Mouse (Mus musculus): ENCODE results near the gene Ubash3a. TPM values are rescaled to one million over a fixed set of nuclear protein-coding genes. Genes with fewer than 3 reads are reported as not detected.
A peak's percentile ranks its signal among the peaks of the same experiment; 100 is the strongest.

Ubash3a gene
- polyA plus RNA-seq, 1 experiment from 2014 or later, result 3.0 TPM

GRCm38 (mm10) chr17:31277931-31278330, 70.3 kb downstream of the Ubash3a start:
- Histone ChIP-seq H3K4me3 (no peak overlapping the region), H3K4me1 (peaks cover 20% of the 10 kb centered on the region), H3K36me3 (no peaks in the 10 kb centered on the region), H3K27me3 (ENCODE audit: insufficient read depth, poor library complexity, severe bottlenecking) (peaks cover 9% of the 10 kb centered on the region; the same call in 1 of the 2 replicates), H3K9me3 (no peaks in the 10 kb centered on the region), H3K27ac (no peak overlapping the region)
- DNase-seq (ENCODE audit: low spot score), result no peak
- 62% methylated on average over 4 of the region's 4 CpGs for WGBS

GRCm38 (mm10) chr17:31279541-31279940, 71.9 kb downstream of the Ubash3a start:
- 68% methylated on average over 9 of the region's 9 CpGs for WGBS
- Histone ChIP-seq H3K4me3 (no peak overlapping the region), H3K9me3 (no peaks in the 10 kb centered on the region), H3K27ac (no peak overlapping the region), H3K36me3 (no peaks in the 10 kb centered on the region), H3K4me1 (peaks cover 20% of the 10 kb centered on the region), H3K27me3 (ENCODE audit: insufficient read depth, poor library complexity, severe bottlenecking) (peaks cover 9% of the 10 kb centered on the region; the same call in 1 of the 2 replicates)
- DNase-seq (ENCODE audit: low spot score), result no peak

- WGBS, result 54% methylated on average over 6 of the region's 6 CpGs
- Histone ChIP-seq H3K27me3 (ENCODE audit: insufficient read depth, poor library complexity, severe bottlenecking) (peaks cover 9% of the 10 kb centered on the region; the same call in 1 of the 2 replicates), H3K36me3 (no peaks in the 10 kb centered on the region), H3K4me1 (peaks cover 20% of the 10 kb centered on the region), H3K4me3 (no peak overlapping the region), H3K27ac (no peak overlapping the region), H3K9me3 (no peaks in the 10 kb centered on the region)
- no peak for DNase-seq (ENCODE audit: low spot score)
Observed at GRCm38 (mm10) chr17:31280269-31280668, 72.6 kb downstream of the Ubash3a start.

DNA sequence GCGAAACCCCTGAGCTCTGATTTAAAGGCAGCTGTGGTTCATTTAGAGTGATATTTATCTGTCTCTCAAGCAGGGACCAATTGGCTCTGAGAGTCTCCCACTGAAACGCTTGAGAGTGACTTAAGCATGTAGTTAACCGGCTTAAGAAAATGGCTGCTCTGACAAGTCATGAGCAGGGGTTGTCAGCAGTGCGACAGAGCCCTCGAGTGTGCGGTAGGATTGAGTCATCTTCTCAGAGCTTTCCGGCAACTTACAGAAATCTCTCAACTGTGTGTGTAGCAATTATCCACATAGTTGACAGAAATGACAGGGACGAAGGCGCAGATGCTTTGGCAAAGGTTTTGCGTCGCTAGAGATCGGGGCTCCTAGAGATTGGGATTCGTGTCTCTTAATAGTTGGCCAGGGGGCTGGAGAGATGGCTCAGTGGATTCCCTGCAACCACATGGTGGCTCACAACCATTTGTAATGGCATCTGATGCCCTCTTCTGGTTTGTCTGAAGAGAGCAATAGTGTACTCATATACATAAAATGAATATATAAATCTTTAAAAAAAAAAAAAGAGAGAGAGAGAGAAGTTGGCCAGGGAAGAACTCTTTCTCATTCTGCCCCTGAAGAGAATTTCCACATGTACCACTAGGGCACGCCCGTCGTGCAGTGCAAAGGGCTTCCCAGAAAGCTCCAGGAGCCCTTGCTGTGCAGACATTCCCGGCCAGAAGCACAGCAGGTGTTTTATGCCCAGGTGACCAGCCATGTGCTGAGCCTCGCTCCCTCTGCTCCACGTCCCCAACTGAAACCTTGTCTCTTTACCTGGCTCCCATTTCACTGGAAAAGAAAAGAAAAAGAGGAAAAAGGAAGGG, 74.4 kb downstream of the Ubash3a start:
- no peak for DNase-seq (ENCODE audit: low spot score)
- Histone ChIP-seq H3K27ac (no peak overlapping the region), H3K4me3 (no peak overlapping the region), H3K9me3 (no peaks in the 10 kb centered on the region), H3K36me3 (no peaks in the 10 kb centered on the region), H3K27me3 (ENCODE audit: insufficient read depth, poor library complexity, severe bottlenecking) (0 out of 2 replicates have a peak, but pooled peaks cover 3% of the 10 kb centered on the region), H3K4me1 (peaks cover 12% of the 10 kb centered on the region; the same call in 1 of the 2 replicates)
- 44% methylated on average over 19 of the region's 19 CpGs for WGBS

DNA sequence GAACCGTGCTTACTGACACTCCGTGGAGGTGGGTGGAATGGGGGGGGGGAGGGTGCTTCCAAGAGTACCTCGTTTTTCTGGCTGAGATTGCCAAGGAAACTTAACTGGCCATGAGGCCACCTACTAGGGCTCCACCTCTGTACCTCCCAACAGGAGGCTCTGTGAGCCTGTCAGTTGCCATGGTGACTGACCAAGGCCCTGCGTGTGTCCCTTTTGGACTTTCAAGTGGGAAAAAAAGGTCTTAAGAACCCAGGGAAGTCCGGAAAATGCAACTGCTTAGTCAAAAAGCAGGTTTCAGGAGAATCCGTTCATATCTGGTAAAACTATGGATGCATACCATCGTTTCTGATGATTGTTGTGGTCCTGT, 75.0 kb downstream of the Ubash3a start:
- Histone ChIP-seq H3K4me3 (no peak overlapping the region), H3K27me3 (ENCODE audit: insufficient read depth, poor library complexity, severe bottlenecking) (peaks cover 3% of the 10 kb centered on the region; the same call in 1 of the 2 replicates), H3K27ac (no peak overlapping the region), H3K36me3 (no peaks in the 10 kb centered on the region), H3K4me1 (0 out of 2 replicates have a peak, but pooled peaks cover 6% of the 10 kb centered on the region), H3K9me3 (no peaks in the 10 kb centered on the region)
- 31% methylated on average over 7 of the region's 7 CpGs for WGBS
- DNase-seq (ENCODE audit: low spot score), result no peak

GRCm38 (mm10) chr17:31285867-31286266, 78.2 kb downstream of the Ubash3a start:
- Histone ChIP-seq H3K4me1 (no peaks in the 10 kb centered on the region), H3K27ac (no peak overlapping the region), H3K9me3 (no peaks in the 10 kb centered on the region), H3K36me3 (no peaks in the 10 kb centered on the region), H3K4me3 (no peak overlapping the region), H3K27me3 (ENCODE audit: insufficient read depth, poor library complexity, severe bottlenecking) (no peaks in the 10 kb centered on the region; the same call in 1 of the 2 replicates)
- no peak for DNase-seq (ENCODE audit: low spot score)
- WGBS, result 84% methylated on average over 2 of the region's 2 CpGs

DNA sequence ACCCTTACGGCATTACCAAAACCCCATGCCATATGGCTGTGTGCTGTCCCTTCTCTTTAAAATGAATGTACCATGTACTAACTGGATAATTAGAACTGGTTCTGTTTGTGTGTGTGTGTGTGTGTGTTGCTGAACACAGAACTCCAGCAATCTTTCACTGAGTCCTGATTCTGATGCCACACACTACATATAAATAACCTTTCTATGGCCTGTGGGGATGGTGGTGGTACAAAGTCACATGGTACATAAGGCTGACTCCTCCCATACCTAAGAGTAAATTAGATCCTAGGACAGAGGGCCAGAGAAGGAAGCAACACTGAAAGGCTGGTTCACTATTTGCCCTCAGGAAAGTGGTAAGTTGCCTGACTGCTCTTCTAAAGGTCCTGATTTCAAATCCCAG, 78.8 kb downstream of the Ubash3a start, which contains the start of gene Slc37a1:
TSS of gene Slc37a1 (plus strand) at position 301 of the 400 bp plus-strand sequence.
- no peaks in the 10 kb centered on the region for H3K9me3 ChIP-seq
- H3K4me3 ChIP-seq, result no peak within 1 kb of the TSS
- no peaks in the 10 kb centered on the region for H3K4me1 ChIP-seq
- 86% methylated on average over 1 of the region's 1 CpGs for WGBS
- H3K27ac ChIP-seq, result no peak within 1 kb of the TSS
- no peaks in the 10 kb centered on the region for H3K36me3 ChIP-seq
- DNase-seq (ENCODE audit: low spot score), result no peak
- H3K27me3 ChIP-seq (ENCODE audit: insufficient read depth, poor library complexity, severe bottlenecking), result no peaks in the 10 kb centered on the region; the same call in 1 of the 2 replicates

- Histone ChIP-seq H3K4me1 (no peaks in the 10 kb centered on the region), H3K9me3 (no peaks in the 10 kb centered on the region), H3K36me3 (no peaks in the 10 kb centered on the region), H3K27ac (no peak overlapping the region), H3K27me3 (ENCODE audit: insufficient read depth, poor library complexity, severe bottlenecking) (no peaks in the 10 kb centered on the region; the same call in 1 of the 2 replicates), H3K4me3 (no peak overlapping the region)
- DNase-seq (ENCODE audit: low spot score), result no peak
- WGBS, result 82% methylated on average over 3 of the region's 3 CpGs
Observed at GRCm38 (mm10) chr17:31287216-31287615, 79.5 kb downstream of the Ubash3a start.

DNA sequence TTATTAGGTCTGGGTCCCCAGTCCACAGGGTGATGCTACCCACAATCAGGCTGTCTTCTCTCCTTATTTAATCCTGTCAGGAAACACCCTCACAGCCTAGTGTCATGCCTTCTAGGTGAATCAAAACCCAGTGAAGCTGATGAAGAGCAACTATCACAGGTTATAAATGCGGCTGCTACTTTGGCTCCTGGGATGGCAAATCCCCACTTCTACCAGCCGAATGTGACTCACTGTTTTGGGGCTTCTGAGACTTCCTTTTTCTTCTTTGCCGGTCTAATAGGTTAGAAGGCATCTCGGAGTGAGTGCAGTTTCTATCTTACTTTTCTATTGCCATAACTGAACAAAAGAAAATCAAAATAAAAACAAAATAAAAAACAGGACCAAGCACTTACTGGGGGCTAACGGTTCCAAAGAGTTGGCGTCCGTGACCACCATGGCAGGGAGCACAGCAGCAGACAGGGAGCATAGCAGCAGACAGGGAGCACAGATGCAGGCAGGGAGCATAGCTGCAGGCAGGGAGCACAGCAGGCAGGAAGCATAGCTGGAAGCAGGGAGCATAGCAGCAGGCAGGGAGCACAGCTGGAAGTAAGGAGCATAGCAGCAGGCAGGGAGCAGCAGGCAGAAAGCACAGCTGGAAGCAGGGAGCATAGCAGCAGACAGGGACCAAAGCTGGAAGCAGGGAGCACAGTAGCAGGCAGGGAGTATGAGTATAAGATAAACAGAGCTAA, 81.5 kb downstream of the Ubash3a start:
- no peak for DNase-seq (ENCODE audit: low spot score)
- H3K27ac ChIP-seq, result no peak overlapping the region
- H3K27me3 ChIP-seq (ENCODE audit: insufficient read depth, poor library complexity, severe bottlenecking), result no peaks in the 10 kb centered on the region; the same call in 1 of the 2 replicates
- H3K9me3 ChIP-seq, result no peaks in the 10 kb centered on the region
- no peaks in the 10 kb centered on the region for H3K36me3 ChIP-seq
- H3K4me3 ChIP-seq, result no peak overlapping the region
- no peaks in the 10 kb centered on the region for H3K4me1 ChIP-seq
- 53% methylated on average over 7 of the region's 7 CpGs for WGBS

DNA sequence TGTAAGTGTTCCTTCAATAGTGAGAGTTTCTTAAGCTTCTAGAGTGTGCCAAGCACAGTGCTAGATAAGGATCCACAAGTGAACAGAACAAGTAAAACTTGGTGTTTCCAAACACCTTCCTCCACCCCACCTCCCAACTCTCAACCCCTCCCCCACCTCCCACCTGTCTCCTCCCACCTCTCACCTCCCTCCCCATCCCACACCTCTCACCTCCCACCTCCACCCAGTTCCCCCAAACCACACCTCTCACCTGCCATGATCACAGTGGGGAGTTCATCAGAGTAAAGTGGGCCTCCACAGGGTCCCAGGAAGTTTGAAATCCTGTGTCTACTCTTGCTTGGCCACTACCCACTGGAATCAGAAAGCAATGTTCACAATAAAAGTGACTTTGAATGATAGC, 82.6 kb downstream of the Ubash3a start:
- H3K36me3 ChIP-seq, result no peaks in the 10 kb centered on the region

GRCm38 (mm10) chr17:31290859-31291258, 83.2 kb downstream of the Ubash3a start:
- no peak overlapping the region for H3K4me3 ChIP-seq
- H3K9me3 ChIP-seq, result no peaks in the 10 kb centered on the region
- WGBS, result 65% methylated on average over 6 of the region's 6 CpGs
- H3K36me3 ChIP-seq, result no peaks in the 10 kb centered on the region
- peaks cover 12% of the 10 kb centered on the region for H3K27me3 ChIP-seq (ENCODE audit: insufficient read depth, poor library complexity, severe bottlenecking)
- no peak for DNase-seq (ENCODE audit: low spot score)
- peaks cover 10% of the 10 kb centered on the region for H3K4me1 ChIP-seq
- no peak overlapping the region for H3K27ac ChIP-seq

More for the DNA sequence above, 82.6 kb downstream of the Ubash3a start:
- Histone ChIP-seq H3K4me1 (peaks cover 4% of the 10 kb centered on the region; the same call in 1 of the 2 replicates), H3K27me3 (ENCODE audit: insufficient read depth, poor library complexity, severe bottlenecking) (peaks cover 7% of the 10 kb centered on the region; the same call in 1 of the 2 replicates), H3K27ac (no peak overlapping the region), H3K9me3 (no peaks in the 10 kb centered on the region), H3K4me3 (no peak overlapping the region)
- DNase-seq (ENCODE audit: low spot score), result no peak

GRCm38 (mm10) chr17:31294363-31295214, 86.9 kb downstream of the Ubash3a start:
- WGBS, result 76% methylated on average over 15 of the region's 15 CpGs
- H3K27ac ChIP-seq, result 0 out of 2 replicates have a peak overlapping the region, but pooled peaks have one; percentile 79
- no peak for DNase-seq (ENCODE audit: low spot score)
- peaks cover 29% of the 10 kb centered on the region for H3K27me3 ChIP-seq (ENCODE audit: insufficient read depth, poor library complexity, severe bottlenecking)
- no peaks in the 10 kb centered on the region for H3K9me3 ChIP-seq
- no peak overlapping the region for H3K4me3 ChIP-seq
- H3K36me3 ChIP-seq, result no peaks in the 10 kb centered on the region
- peaks cover 36% of the 10 kb centered on the region for H3K4me1 ChIP-seq

Data from heart, embryonic 10.5 days (tissue).